Mouse (Mus musculus): ENCODE results near the gene Hoxd1. TPM values are rescaled to one million over a fixed set of nuclear protein-coding genes. Genes with fewer than 3 reads are reported as not detected.

The Hoxd1 gene
- polyA plus RNA-seq (2017; shearing (Covaris generic)), result not detected

GRCm38 (mm10) chr2:74762522-74763244 lies at the start of gene Hoxd1:
Gene Hoxd1, plus strand, starts transcription at chr2:74762980.

GRCm38 (mm10) chr2:74726551-74726950 lies 36.2 kb upstream of the Hoxd1 start, which contains the start of gene Gm28230:
Gene Gm28230, plus strand, starts transcription at chr2:74726728.

Other genes starting within 250 kb of the Hoxd1 start
- 21.1 TPM for gene Lnpk, start 183.5 kb upstream of the Hoxd1 start, polyA plus RNA-seq (2017; shearing (Covaris generic))
- gene Evx2, start 103.4 kb upstream of the Hoxd1 start, polyA plus RNA-seq (2017; shearing (Covaris generic)), result not detected
- not detected for gene Hoxd13, start 94.7 kb upstream of the Hoxd1 start, polyA plus RNA-seq (2017; shearing (Covaris generic))
- gene Hoxd12, start 88.0 kb upstream of the Hoxd1 start, polyA plus RNA-seq (2017; shearing (Covaris generic)), result not detected
- gene Hoxd11, start 83.4 kb upstream of the Hoxd1 start, polyA plus RNA-seq (2017; shearing (Covaris generic)), result not detected
- not detected for gene Hoxd10, start 71.1 kb upstream of the Hoxd1 start, polyA plus RNA-seq (2017; shearing (Covaris generic))
- not detected for gene Hoxd9, start 65.3 kb upstream of the Hoxd1 start, polyA plus RNA-seq (2017; shearing (Covaris generic))
- not detected for gene Hoxd8, start 58.4 kb upstream of the Hoxd1 start, polyA plus RNA-seq (2017; shearing (Covaris generic))
- not detected for gene Hoxd3, start 51.1 kb upstream of the Hoxd1 start, polyA plus RNA-seq (2017; shearing (Covaris generic))
- gene Hoxd4, start 51.1 kb upstream of the Hoxd1 start, polyA plus RNA-seq (2017; shearing (Covaris generic)), result not detected
- not detected for gene Gm28230, start 36.3 kb upstream of the Hoxd1 start, polyA plus RNA-seq (2017; shearing (Covaris generic))
- gene Mtx2, start 62.8 kb downstream of the Hoxd1 start, polyA plus RNA-seq (2017; shearing (Covaris generic)), result 18.1 TPM

Data from activated CD4-positive, CD25-positive, alpha-beta regulatory T cell, adult 9 weeks (primary cell).